Mouse (Mus musculus): Measurements from ENCODE around the gene Osbpl11. TPM values are rescaled to one million over a fixed set of nuclear protein-coding genes. Genes with fewer than 3 reads are reported as not detected.

Osbpl11 gene
- polyA plus RNA-seq, 1 experiment from 2014 or later, result 30.3 TPM

- no peak for ATAC-seq (ENCODE audit: low FRiP score, low read depth)
- H3K4me2 ChIP-seq (replicated peaks), result no peak overlapping the region
- H3K27ac ChIP-seq (replicated peaks), result no peak overlapping the region
- WGBS, result 87% methylated on average over 3 of the region's 3 CpGs
- H3K4me1 ChIP-seq, result 0 out of 2 replicates have a peak, but pooled peaks cover 3% of the 10 kb centered on the region
- no peak overlapping the region for H3K4me3 ChIP-seq
- H3K27me3 ChIP-seq, result no peaks in the 10 kb centered on the region
- H3K9me3 ChIP-seq, result no peaks in the 10 kb centered on the region
- no peaks in the 10 kb centered on the region for H3K36me3 ChIP-seq
- no peak overlapping the region for H3K9ac ChIP-seq (replicated peaks)
Measured at GRCm38 (mm10) chr16:33179911-33180310, 5.0 kb upstream of the Osbpl11 start.

- 69% methylated on average over 3 of the region's 3 CpGs for WGBS
- Histone ChIP-seq H3K9me3 (no peaks in the 10 kb centered on the region), H3K36me3 (no peaks in the 10 kb centered on the region), H3K4me3 (no peak overlapping the region), H3K9ac (replicated peaks) (no peak overlapping the region), H3K27me3 (no peaks in the 10 kb centered on the region), H3K4me1 (peaks cover 5% of the 10 kb centered on the region), H3K27ac (replicated peaks) (no peak overlapping the region), H3K4me2 (replicated peaks) (no peak overlapping the region)
- no peak for ATAC-seq (ENCODE audit: low FRiP score, low read depth)
Measured at GRCm38 (mm10) chr16:33180793-33181192, 4.1 kb upstream of the Osbpl11 start.

- Histone ChIP-seq H3K27ac (replicated peaks) (peak overlapping the region; percentile 89), H3K36me3 (no peaks in the 10 kb centered on the region), H3K9me3 (no peaks in the 10 kb centered on the region), H3K4me1 (peaks cover 24% of the 10 kb centered on the region), H3K9ac (replicated peaks) (peak overlapping the region; percentile 85), H3K4me3 (peak overlapping the region; percentile 69), H3K27me3 (no peaks in the 10 kb centered on the region), H3K4me2 (replicated peaks) (peak overlapping the region; percentile 97)
- ATAC-seq (ENCODE audit: low FRiP score, low read depth), result peak; percentile 81
- WGBS, result under 1% methylated on average over 56 of the region's 59 CpGs
Measured at GRCm38 (mm10) chr16:33185261-33186046, 583 bp downstream of the Osbpl11 start.

GRCm38 (mm10) chr16:33186134-33186533 is 1.3 kb downstream of the Osbpl11 start:
- no peak overlapping the region for H3K27ac ChIP-seq (replicated peaks)
- H3K36me3 ChIP-seq, result no peaks in the 10 kb centered on the region
- ATAC-seq (ENCODE audit: low FRiP score, low read depth), result no peak
- H3K4me1 ChIP-seq, result peaks cover 24% of the 10 kb centered on the region
- H3K9me3 ChIP-seq, result no peaks in the 10 kb centered on the region
- peak overlapping the region; percentile 85 for H3K9ac ChIP-seq (replicated peaks)
- H3K4me2 ChIP-seq (replicated peaks), result peak overlapping the region; percentile 97
- WGBS, result 43% methylated on average over 4 of the region's 4 CpGs
- H3K4me3 ChIP-seq, result peak overlapping the region; percentile 69
- no peaks in the 10 kb centered on the region for H3K27me3 ChIP-seq

- Histone ChIP-seq H3K9me3 (no peaks in the 10 kb centered on the region), H3K4me1 (peaks cover 24% of the 10 kb centered on the region), H3K36me3 (no peaks in the 10 kb centered on the region), H3K27me3 (no peaks in the 10 kb centered on the region), H3K4me2 (replicated peaks) (0 out of 2 replicates have a peak overlapping the region, but pooled peaks have one; percentile 8), H3K27ac (replicated peaks) (no peak overlapping the region), H3K9ac (replicated peaks) (no peak overlapping the region), H3K4me3 (no peak overlapping the region)
- 52% methylated on average over 3 of the region's 3 CpGs for WGBS
- ATAC-seq (ENCODE audit: low FRiP score, low read depth), result no peak
Measured at GRCm38 (mm10) chr16:33188076-33188475, 3.2 kb downstream of the Osbpl11 start.

GRCm38 (mm10) chr16:33191671-33192091 is 6.8 kb downstream of the Osbpl11 start:
- Histone ChIP-seq H3K4me1 (peaks cover 16% of the 10 kb centered on the region), H3K4me3 (no peak overlapping the region), H3K27me3 (no peaks in the 10 kb centered on the region), H3K9me3 (no peaks in the 10 kb centered on the region), H3K9ac (replicated peaks) (no peak overlapping the region), H3K27ac (replicated peaks) (no peak overlapping the region), H3K4me2 (replicated peaks) (no peak overlapping the region), H3K36me3 (peaks cover 7% of the 10 kb centered on the region; the same call in 1 of the 2 replicates)
- 90% methylated on average over 2 of the region's 2 CpGs for WGBS
- ATAC-seq (ENCODE audit: low FRiP score, low read depth), result no peak

GRCm38 (mm10) chr16:33192280-33192679 is 7.4 kb downstream of the Osbpl11 start:
- no peak for ATAC-seq (ENCODE audit: low FRiP score, low read depth)

GRCm38 (mm10) chr16:33193649-33194048 is 8.8 kb downstream of the Osbpl11 start:
- ATAC-seq (ENCODE audit: low FRiP score, low read depth), result no peak
- Histone ChIP-seq H3K4me1 (0 out of 2 replicates have a peak, but pooled peaks cover 3% of the 10 kb centered on the region), H3K27ac (replicated peaks) (no peak overlapping the region), H3K9me3 (no peaks in the 10 kb centered on the region), H3K36me3 (peaks cover 8% of the 10 kb centered on the region; the same call in 1 of the 2 replicates), H3K4me2 (replicated peaks) (no peak overlapping the region), H3K4me3 (no peak overlapping the region), H3K27me3 (no peaks in the 10 kb centered on the region), H3K9ac (replicated peaks) (no peak overlapping the region)
- WGBS, result 53% methylated on average over 2 of the region's 2 CpGs

More at GRCm38 (mm10) chr16:33192280-33192679, 7.4 kb downstream of the Osbpl11 start:
- H3K27ac ChIP-seq (replicated peaks), result no peak overlapping the region
- peaks cover 8% of the 10 kb centered on the region; the same call in 1 of the 2 replicates for H3K36me3 ChIP-seq
- H3K4me2 ChIP-seq (replicated peaks), result no peak overlapping the region
- no peaks in the 10 kb centered on the region for H3K27me3 ChIP-seq
- WGBS, result 81% methylated on average over 2 of the region's 2 CpGs
- H3K9ac ChIP-seq (replicated peaks), result no peak overlapping the region
- peaks cover 11% of the 10 kb centered on the region for H3K4me1 ChIP-seq
- H3K4me3 ChIP-seq, result no peak overlapping the region
- H3K9me3 ChIP-seq, result no peaks in the 10 kb centered on the region

GRCm38 (mm10) chr16:33195686-33196313 is 10.9 kb downstream of the Osbpl11 start:
- Histone ChIP-seq H3K4me1 (no peaks in the 10 kb centered on the region), H3K27ac (replicated peaks) (no peak overlapping the region), H3K4me3 (no peak overlapping the region), H3K36me3 (peaks cover 21% of the 10 kb centered on the region; the same call in 1 of the 2 replicates), H3K9ac (replicated peaks) (no peak overlapping the region), H3K4me2 (replicated peaks) (no peak overlapping the region), H3K9me3 (no peaks in the 10 kb centered on the region), H3K27me3 (no peaks in the 10 kb centered on the region)
- ATAC-seq (ENCODE audit: low FRiP score, low read depth), result no peak
- 68% methylated on average over 4 of the region's 5 CpGs for WGBS

GRCm38 (mm10) chr16:33196578-33196977 is 11.7 kb downstream of the Osbpl11 start:
- WGBS, result 96% methylated on average over 6 of the region's 6 CpGs
- Histone ChIP-seq H3K9ac (replicated peaks) (no peak overlapping the region), H3K9me3 (no peaks in the 10 kb centered on the region), H3K27me3 (no peaks in the 10 kb centered on the region), H3K4me3 (no peak overlapping the region), H3K27ac (replicated peaks) (no peak overlapping the region), H3K4me1 (no peaks in the 10 kb centered on the region), H3K4me2 (replicated peaks) (no peak overlapping the region), H3K36me3 (peaks cover 28% of the 10 kb centered on the region)
- no peak for ATAC-seq (ENCODE audit: low FRiP score, low read depth)

GRCm38 (mm10) chr16:33200589-33200988 is 15.7 kb downstream of the Osbpl11 start:
- 91% methylated on average over 8 of the region's 8 CpGs for WGBS
- Histone ChIP-seq H3K4me1 (no peaks in the 10 kb centered on the region), H3K36me3 (peaks cover 34% of the 10 kb centered on the region)

GRCm38 (mm10) chr16:33210812-33211211 is 25.9 kb downstream of the Osbpl11 start:
- H3K4me3 ChIP-seq, result no peak overlapping the region
- H3K9me3 ChIP-seq, result no peaks in the 10 kb centered on the region
- H3K9ac ChIP-seq (replicated peaks), result no peak overlapping the region
- no peak overlapping the region for H3K4me2 ChIP-seq (replicated peaks)
- H3K27me3 ChIP-seq, result no peaks in the 10 kb centered on the region
- H3K27ac ChIP-seq (replicated peaks), result no peak overlapping the region
- 0 out of 2 replicates have a peak, but pooled peaks cover 2% of the 10 kb centered on the region for H3K4me1 ChIP-seq
- peaks cover 64% of the 10 kb centered on the region for H3K36me3 ChIP-seq
- 91% methylated on average over 2 of the region's 2 CpGs for WGBS
- no peak for ATAC-seq (ENCODE audit: low FRiP score, low read depth)

More at GRCm38 (mm10) chr16:33200589-33200988, 15.7 kb downstream of the Osbpl11 start:
- no peak overlapping the region for H3K4me2 ChIP-seq (replicated peaks)
- no peak overlapping the region for H3K27ac ChIP-seq (replicated peaks)
- no peaks in the 10 kb centered on the region for H3K9me3 ChIP-seq
- H3K4me3 ChIP-seq, result no peak overlapping the region
- H3K9ac ChIP-seq (replicated peaks), result no peak overlapping the region
- H3K27me3 ChIP-seq, result no peaks in the 10 kb centered on the region
- ATAC-seq (ENCODE audit: low FRiP score, low read depth), result no peak

Measured in midbrain, embryonic 12.5 days (tissue).